Mouse (Mus musculus): ENCODE measurements at regions not wholly inside any gene's neighbourhood (a gene's known extent, or its start where the extent isn't known, plus 50 kb on each side); places are given as distances from the start of the nearest gene placed in this dataset.

GRCm38 (mm10) chr7:117139245-117139970 lies 241.4 kb upstream of the Xylt1 start:
- no peak for TF ChIP-seq CTCF (IDR thresholded peaks at IDR 0.05; ENCODE audit: low read depth)
- no peak for TF ChIP-seq EP300 (IDR thresholded peaks at IDR 0.05; ENCODE audit: low read depth)
